8 mouse cellular contexts compared by ENCODE assay signal in the genomic region with DNA sequence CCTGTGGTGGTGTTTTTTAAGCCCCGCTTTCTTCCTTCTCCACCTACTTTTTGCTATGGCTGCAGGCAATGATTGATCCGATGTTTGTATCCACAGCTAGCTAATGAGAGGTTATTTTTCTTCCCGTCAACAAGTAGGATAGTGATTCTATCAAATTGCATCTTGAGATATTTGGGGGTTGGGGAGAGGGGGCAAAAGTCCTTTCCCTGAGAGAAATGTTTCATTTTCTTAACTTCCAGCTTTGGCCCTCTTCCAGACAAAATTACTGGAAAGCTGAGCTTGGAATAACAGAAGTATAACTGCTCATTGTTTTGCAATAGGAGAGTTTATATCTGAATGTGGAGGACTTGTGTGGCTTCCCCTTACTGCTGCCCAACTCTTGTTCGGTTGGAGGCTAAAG. TPM values are rescaled to one million over a fixed set of nuclear protein-coding genes. Genes with fewer than 3 reads are reported as not detected.
DNase-seq lines count a peak whose midpoint lies in the region; ATAC-seq and TF ChIP-seq lines count a peak whose summit lies in the region.

No protein-coding gene starts in this region.

- peak overlapping the region; percentile 75 for H3K4me3 ChIP-seq in heart, embryonic 12.5 days
- peak overlapping the region; percentile 41 to 88 (median 66) for H3K4me3 ChIP-seq in CH12.LX (replicated peaks in 1 of 3; ENCODE audit: low read depth in 2 of 3, low read length in 2 of 3, poor library complexity in 1 of 3)
- no peak overlapping the region for H3K4me3 ChIP-seq in forebrain, embryonic 16.5 days (replicated peaks; ENCODE audit: low read length)
- 0 out of 2 replicates have a peak overlapping the region, but pooled peaks have one; percentile 85 for H3K4me3 ChIP-seq in liver, postnatal 0 days (ENCODE audit: low read depth, low read length)

- DNase-seq in heart, adult 9 months (ENCODE audit: low spot score in 2 of 2): no peak
- no peak for DNase-seq in CH12.LX (ENCODE audit: extremely low read depth)
- no peak for DNase-seq in liver, postnatal 0 days
- DNase-seq in B cell, adult 2 months: no peak
- no peak for DNase-seq in urinary bladder, adult 2 months (ENCODE audit: low spot score)

- WGBS in heart, embryonic 12.5 days: 37% methylated on average over 4 of the region's 4 CpGs
- 31% methylated on average over 4 of the region's 4 CpGs for WGBS in forebrain, embryonic 16.5 days
- WGBS in liver, postnatal 0 days (ENCODE audit: insufficient replicate concordance): 50% methylated on average over 4 of the region's 4 CpGs

- no peaks in the 10 kb centered on the region for H3K9me3 ChIP-seq in heart, embryonic 12.5 days (replicated peaks)
- H3K9me3 ChIP-seq in CH12.LX (replicated peaks; ENCODE audit: low read length): no peaks in the 10 kb centered on the region
- H3K9me3 ChIP-seq in forebrain, embryonic 16.5 days (ENCODE audit: control insufficient read depth, low read length): no peaks in the 10 kb centered on the region
- H3K9me3 ChIP-seq in liver, postnatal 0 days (ENCODE audit: low read length): no peaks in the 10 kb centered on the region

- H3K4me2 ChIP-seq in heart, embryonic 12.5 days: peak overlapping the region; percentile 91
- H3K4me2 ChIP-seq in CH12.LX (ENCODE audit: insufficient read depth, low read depth, poor library complexity, severe bottlenecking): peak overlapping the region; percentile 88
- H3K4me2 ChIP-seq in forebrain, embryonic 16.5 days (ENCODE audit: low read length): peak overlapping the region; percentile 8; the same call in 1 of the 2 replicates
- H3K4me2 ChIP-seq in liver, postnatal 0 days (ENCODE audit: low read depth, low read length): peak overlapping the region; percentile 89

- no peak for TF ChIP-seq POLR2A in CH12.LX (IDR thresholded peaks at IDR 0.05; ENCODE audit: low read depth, low read length)

- TF ChIP-seq EP300 in CH12.LX (IDR thresholded peaks at IDR 0.05; ENCODE audit: low read length): no peak
- TF ChIP-seq EP300 in liver, postnatal 0 days (IDR thresholded peaks at IDR 0.05; ENCODE audit: low read depth): no peak

- peaks cover 9% of the 10 kb centered on the region for H3K4me1 ChIP-seq in heart, embryonic 12.5 days (replicated peaks)
- H3K4me1 ChIP-seq in CH12.LX (ENCODE audit: control insufficient read depth in 1 of 2, insufficient read depth in 2 of 2): peaks cover 4 to 23% of the 10 kb centered on the region in 2 experiments; a peak in 3 of 4 replicates
- H3K4me1 ChIP-seq in forebrain, embryonic 16.5 days (replicated peaks; ENCODE audit: control insufficient read depth, insufficient read depth, low read length): peaks cover 10% of the 10 kb centered on the region
- 0 out of 2 replicates have a peak, but pooled peaks cover 3% of the 10 kb centered on the region for H3K4me1 ChIP-seq in liver, postnatal 0 days (ENCODE audit: insufficient read depth)

- H3K27ac ChIP-seq in heart, embryonic 12.5 days (ENCODE audit: poor library complexity, severe bottlenecking): no peak overlapping the region
- no peak overlapping the region; the same call in 1 of the 2 replicates for H3K27ac ChIP-seq in CH12.LX (ENCODE audit: insufficient read depth, low read depth)
- no peak overlapping the region for H3K27ac ChIP-seq in forebrain, embryonic 16.5 days (ENCODE audit: low read length)
- H3K27ac ChIP-seq in liver, postnatal 0 days (ENCODE audit: low read depth): no peak overlapping the region

- dilution Hi-C loops in CH12.LX (cut with MboI; ENCODE audit: extremely low pct_ligation_motif_present, extremely low pct_unique_long_range_greater_than_20kb, low sequenced_read_pairs): no loop called here

- TF ChIP-seq RAD21 in CH12.LX (IDR thresholded peaks at IDR 0.05; ENCODE audit: low read depth, low read length): no peak

- no peak for TF ChIP-seq CTCF in CH12.LX (conservative IDR thresholded peaks at IDR 0.05 in 1 of 2, IDR thresholded peaks at IDR 0.05 in 1 of 2; ENCODE audit: low read depth in 2 of 2, low read length in 2 of 2)
- TF ChIP-seq CTCF in liver, postnatal 0 days (IDR thresholded peaks at IDR 0.05; ENCODE audit: low read depth): no peak

- H3K79me2 ChIP-seq in CH12.LX (replicated peaks; ENCODE audit: control insufficient read depth, extremely low read depth, insufficient read depth, poor library complexity, severe bottlenecking): peaks cover 17% of the 10 kb centered on the region

- no peak overlapping the region for H3K9ac ChIP-seq in heart, embryonic 12.5 days
- H3K9ac ChIP-seq in CH12.LX (ENCODE audit: insufficient read depth, low read depth): peak overlapping the region; percentile 99
- H3K9ac ChIP-seq in forebrain, embryonic 16.5 days (replicated peaks; ENCODE audit: low read depth, low read length): no peak overlapping the region
- no peak overlapping the region for H3K9ac ChIP-seq in liver, postnatal 0 days (replicated peaks)

- H3K27me3 ChIP-seq in heart, embryonic 12.5 days (replicated peaks): no peaks in the 10 kb centered on the region; the same call in 1 of the 2 replicates
- H3K27me3 ChIP-seq in CH12.LX (replicated peaks): no peaks in the 10 kb centered on the region
- peaks cover 10% of the 10 kb centered on the region for H3K27me3 ChIP-seq in forebrain, embryonic 16.5 days (replicated peaks; ENCODE audit: control insufficient read depth, insufficient read depth, low read length)
- H3K27me3 ChIP-seq in liver, postnatal 0 days (ENCODE audit: insufficient read depth, low read length): 0 out of 2 replicates have a peak, but pooled peaks cover 8% of the 10 kb centered on the region

- in situ Hi-C loops in CH12.LX (cut with MboI; ENCODE audit: low pct_ligation_motif_present, low pct_unique_long_range_greater_than_20kb, low sequenced_read_pairs): no loop called here

- ATAC-seq in heart, embryonic 12.5 days (ENCODE audit: insufficient number of reproducible peaks, low FRiP score): no peak
- ATAC-seq in forebrain, embryonic 16.5 days: no peak
- no peak for ATAC-seq in liver, postnatal 0 days
- ATAC-seq in granulocyte monocyte progenitor cell, adult 5-6 weeks (replicated peaks; ENCODE audit: poor library complexity, severe bottlenecking): no peak

- H3K36me3 ChIP-seq in heart, embryonic 12.5 days: no peaks in the 10 kb centered on the region
- no peaks in the 10 kb centered on the region for H3K36me3 ChIP-seq in CH12.LX (replicated peaks in 1 of 2; ENCODE audit: control insufficient read depth in 1 of 2, insufficient read depth in 1 of 2, low read length in 1 of 2)
- no peaks in the 10 kb centered on the region for H3K36me3 ChIP-seq in forebrain, embryonic 16.5 days (ENCODE audit: control insufficient read depth, insufficient read depth)
- H3K36me3 ChIP-seq in liver, postnatal 0 days (replicated peaks; ENCODE audit: insufficient read depth, low read length): no peaks in the 10 kb centered on the region

TF ChIP-seq in CH12.LX, 34 proteins besides CTCF, POLR2A, EP300 and RAD21:
- no peak for TF ChIP-seq PAX5 (IDR thresholded peaks at IDR 0.05; ENCODE audit: low read length)
- no peak for TF ChIP-seq TCF12 (IDR thresholded peaks at IDR 0.05; ENCODE audit: low read depth, low read length)
- TF ChIP-seq UBTF (IDR thresholded peaks at IDR 0.05; ENCODE audit: low read depth, low read length): no peak
- no peak for TF ChIP-seq MYC (IDR thresholded peaks at IDR 0.05; ENCODE audit: low read depth, low read length)
- TF ChIP-seq NELFE (IDR thresholded peaks at IDR 0.05; ENCODE audit: low read depth, low read length): no peak
- no peak for TF ChIP-seq JUN (IDR thresholded peaks at IDR 0.05; ENCODE audit: insufficient read depth, low read depth, low read length)
- TF ChIP-seq RCOR1 (conservative IDR thresholded peaks at IDR 0.05; ENCODE audit: low read depth, low read length): no peak
- no peak for TF ChIP-seq ELF1 (IDR thresholded peaks at IDR 0.05; ENCODE audit: low read depth, low read length)
- TF ChIP-seq GABPA (IDR thresholded peaks at IDR 0.05; ENCODE audit: insufficient replicate concordance, low read depth, low read length): no peak
- TF ChIP-seq ZMIZ1 (IDR thresholded peaks at IDR 0.05; ENCODE audit: low read depth, low read length): no peak

RNA-seq across cellular contexts. Expression of gene Fndc3a, which starts 1.3 kb away (rescaled TPM):
- 21.6 and 22.3 TPM in 2 replicates for polyA plus RNA-seq in heart, embryonic 12.5 days (2016; fragmentation: Nextera tagmentation; extraction: Ambion mirVana)
- total RNA-seq in CH12.LX (2012; rRNA removed): 35.4 and 48.6 TPM in 2 replicates
- 40.0 and 40.5 TPM in 2 replicates for total RNA-seq in CH12.LX (2014; rRNA removed)
- polyA plus RNA-seq in CH12.LX (2012; ENCODE audit: insufficient read length, low read depth): 32.4 and 35.4 TPM in 2 replicates
- 39.4 and 39.6 TPM in 2 replicates for polyA plus RNA-seq in forebrain, embryonic 16.5 days (2015; fragmentation: Nextera tagmentation; extraction: Ambion mirVana)
- polyA plus RNA-seq in liver, postnatal 0 days (2015; fragmentation: Nextera tagmentation; extraction: Ambion mirVana): 11.1 and 11.9 TPM in 2 replicates
- polyA plus RNA-seq in urinary bladder, adult 2 months (2012; rRNA removed): 19.7 and 26.7 TPM in 2 replicates
- 55.4 and 60.0 TPM in 2 replicates for total RNA-seq in granulocyte monocyte progenitor cell, adult 5-6 weeks (2014; fragmentation: Nextera tagmentation)
- 46.7 and 54.3 TPM in 2 replicates for total RNA-seq in granulocyte monocyte progenitor cell, adult 5-6 weeks (2017)

Comparison
In these comparisons a context has a peak if more than half of its experiments do, and no peak if none do; other contexts are left out.
1. H3K4me2 ChIP-seq: peak in every context shown above with its lines; median percentile 91 in heart, embryonic 12.5 days; 89 in liver, postnatal 0 days; 88 in CH12.LX; 8 in forebrain, embryonic 16.5 days.